In genomic region chr9:114389905-114390748, GRCm38 (mm10) we compare ENCODE assay signal across 8 mouse cellular contexts. TPM values are rescaled to one million over a fixed set of nuclear protein-coding genes. Genes with fewer than 3 reads are reported as not detected.
DNase-seq lines count a peak whose midpoint lies in the region; ATAC-seq and TF ChIP-seq lines count a peak whose summit lies in the region.

Crtap (minus strand) TSS chr9:114390675.

- TF ChIP-seq CTCF in gastrocnemius, adult 2 months (IDR thresholded peaks at IDR 0.05), result no peak

- H3K9ac ChIP-seq in hindbrain, embryonic 15.5 days, result peak within 1 kb of the TSS; percentile 82
- H3K9ac ChIP-seq in limb, embryonic 11.5 days (ENCODE audit: low read length), result peak within 1 kb of the TSS; percentile 83
- peak within 1 kb of the TSS; percentile 80 for H3K9ac ChIP-seq in midbrain, embryonic 11.5 days (ENCODE audit: low read length)

- WGBS in hindbrain, embryonic 15.5 days, result under 1% methylated on average over 95 of the region's 96 CpGs
- under 1% methylated on average over 81 of the region's 96 CpGs for WGBS in limb, embryonic 11.5 days
- under 1% methylated on average over 93 of the region's 96 CpGs for WGBS in midbrain, embryonic 11.5 days

- H3K36me3 ChIP-seq in hindbrain, embryonic 15.5 days, result no peaks in the 10 kb centered on the region
- H3K36me3 ChIP-seq in limb, embryonic 11.5 days (ENCODE audit: control insufficient read depth, insufficient read depth, low read length), result no peaks in the 10 kb centered on the region
- no peaks in the 10 kb centered on the region for H3K36me3 ChIP-seq in midbrain, embryonic 11.5 days (ENCODE audit: control insufficient read depth, insufficient read depth, low read length)

- H3K27ac ChIP-seq in gastrocnemius, adult 2 months, result peak within 1 kb of the TSS; percentile 76
- peak within 1 kb of the TSS; percentile 72 for H3K27ac ChIP-seq in hindbrain, embryonic 15.5 days (replicated peaks)
- H3K27ac ChIP-seq in limb, embryonic 11.5 days (replicated peaks; ENCODE audit: low read depth, low read length), result peak within 1 kb of the TSS; percentile 81
- H3K27ac ChIP-seq in midbrain, embryonic 11.5 days (ENCODE audit: low read depth, low read length), result no peak within 1 kb of the TSS

- peak; percentile 77 for ATAC-seq in hindbrain, embryonic 15.5 days (ENCODE audit: low FRiP score, low read depth)
- ATAC-seq in limb, embryonic 11.5 days (ENCODE audit: insufficient number of reproducible peaks, low FRiP score, low TSS enrichment, low read depth), result peak; percentile 86
- ATAC-seq in midbrain, embryonic 11.5 days (ENCODE audit: low FRiP score), result peak; percentile 81

- no peaks in the 10 kb centered on the region for H3K9me3 ChIP-seq in hindbrain, embryonic 15.5 days
- H3K9me3 ChIP-seq in limb, embryonic 11.5 days (ENCODE audit: control insufficient read depth, low read length), result no peaks in the 10 kb centered on the region
- H3K9me3 ChIP-seq in midbrain, embryonic 11.5 days (ENCODE audit: control insufficient read depth, low read length), result no peaks in the 10 kb centered on the region

- no peaks in the 10 kb centered on the region for H3K27me3 ChIP-seq in hindbrain, embryonic 15.5 days
- no peaks in the 10 kb centered on the region for H3K27me3 ChIP-seq in limb, embryonic 11.5 days (ENCODE audit: control insufficient read depth, insufficient read depth, low read length)
- no peaks in the 10 kb centered on the region for H3K27me3 ChIP-seq in midbrain, embryonic 11.5 days (ENCODE audit: control insufficient read depth, insufficient read depth, low read length)

- intact Hi-C loops in gastrocnemius, adult 2 months (cut with DNase I), result no loop called here

- DNase-seq in right cerebral cortex, adult 18-20 months, result peak; percentile 43
- DNase-seq in right cerebral cortex, postnatal 36 days (ENCODE audit: low spot score in 2 of 2), result no peak
- DNase-seq in cerebellum, postnatal 14 days, result peak; percentile 67 to 71
- DNase-seq in gastrocnemius, adult 2 months, result peak; percentile 74
- DNase-seq in limb, embryonic 11.5 days (ENCODE audit: low spot score), result peak; percentile 85
- peak; percentile 96 for DNase-seq in midbrain, embryonic 11.5 days (ENCODE audit: low spot score, missing footprints)
- DNase-seq in spleen, postnatal 14 days (ENCODE audit: low spot score in 2 of 2), result peak; percentile 22 to 40

- peak within 1 kb of the TSS; percentile 87 for H3K4me3 ChIP-seq in gastrocnemius, adult 2 months
- H3K4me3 ChIP-seq in hindbrain, embryonic 15.5 days, result peak within 1 kb of the TSS; percentile 79
- peak within 1 kb of the TSS; percentile 69 for H3K4me3 ChIP-seq in limb, embryonic 11.5 days (ENCODE audit: low read depth, low read length)
- H3K4me3 ChIP-seq in midbrain, embryonic 11.5 days (ENCODE audit: low read depth, low read length), result peak within 1 kb of the TSS; percentile 72

- H3K4me1 ChIP-seq in hindbrain, embryonic 15.5 days (replicated peaks), result peaks cover 13% of the 10 kb centered on the region
- H3K4me1 ChIP-seq in limb, embryonic 11.5 days (ENCODE audit: control insufficient read depth, insufficient read depth, low read length), result no peaks in the 10 kb centered on the region
- H3K4me1 ChIP-seq in midbrain, embryonic 11.5 days (ENCODE audit: control insufficient read depth, insufficient read depth, low read length), result 0 out of 2 replicates have a peak, but pooled peaks cover 4% of the 10 kb centered on the region

- peak within 1 kb of the TSS; percentile 94 for H3K4me2 ChIP-seq in hindbrain, embryonic 15.5 days
- peak within 1 kb of the TSS; percentile 84 for H3K4me2 ChIP-seq in limb, embryonic 11.5 days (ENCODE audit: low read depth, severe bottlenecking)
- peak within 1 kb of the TSS; percentile 86 for H3K4me2 ChIP-seq in midbrain, embryonic 11.5 days

RNA-seq across cellular contexts. Expression of gene Crtap, which starts in this region (rescaled TPM):
- total RNA-seq in gastrocnemius, adult 2 months (2021), result 10 to 100 TPM in 1 of 2 experiments, 1 to 10 TPM in 1; 5.6 to 11.1 TPM
- 31.3 and 32.0 TPM in 2 replicates for polyA plus RNA-seq in hindbrain, embryonic 15.5 days (2015; fragmentation: Nextera tagmentation; extraction: Ambion mirVana)
- polyA plus RNA-seq in limb, embryonic 11.5 days (2014; fragmentation: Nextera tagmentation; extraction: Ambion mirVana), result 57.6 and 66.7 TPM in 2 replicates
- polyA plus RNA-seq in midbrain, embryonic 11.5 days (2014; fragmentation: Nextera tagmentation; extraction: Ambion mirVana), result 37.6 and 38.7 TPM in 2 replicates

Comparison
In these comparisons a context has a peak if more than half of its experiments do, and no peak if none do; other contexts are left out.
1. DNase-seq: peak in right cerebral cortex, adult 18-20 months (single experiment), cerebellum, postnatal 14 days (2 of 2), gastrocnemius, adult 2 months (single experiment), limb, embryonic 11.5 days (single experiment), midbrain, embryonic 11.5 days (single experiment) and spleen, postnatal 14 days (2 of 2); none in right cerebral cortex, postnatal 36 days (0 of 2).
2. Peak in every context shown above with its lines, with median percentiles within 50 percentile points of each other: H3K4me3 ChIP-seq, ATAC-seq, H3K4me2 ChIP-seq and H3K9ac ChIP-seq.